Mouse (Mus musculus): ENCODE measurements around the gene Ttc30b. TPM values are rescaled to one million over a fixed set of nuclear protein-coding genes. Genes with fewer than 3 reads are reported as not detected.

Gene Ttc30b
- total RNA-seq, 2 experiments from 2014 or later: 11.5 to 12.7 TPM

Other genes starting within 250 kb of the Ttc30b start
- 10 to 100 TPM; 11.7 to 12.3 TPM for gene Nfe2l2, start 233.9 kb downstream of the Ttc30b start, total RNA-seq (2021)
- 10 to 100 TPM; 36.2 to 40.4 TPM for gene Agps, start 106.4 kb downstream of the Ttc30b start, total RNA-seq (2021)
- under 1 TPM; 0.25 to 0.27 TPM for gene Ttc30a2, start 39.6 kb upstream of the Ttc30b start, total RNA-seq (2021)
- 1 to 10 TPM; 2.7 to 2.9 TPM for gene Ttc30a1, start 43.4 kb upstream of the Ttc30b start, total RNA-seq (2021)

Measured in left cerebral cortex, postnatal 36 days (tissue).